Mouse (Mus musculus): ENCODE measurements around the gene Ranbp2.

Gene Ranbp2

DNA sequence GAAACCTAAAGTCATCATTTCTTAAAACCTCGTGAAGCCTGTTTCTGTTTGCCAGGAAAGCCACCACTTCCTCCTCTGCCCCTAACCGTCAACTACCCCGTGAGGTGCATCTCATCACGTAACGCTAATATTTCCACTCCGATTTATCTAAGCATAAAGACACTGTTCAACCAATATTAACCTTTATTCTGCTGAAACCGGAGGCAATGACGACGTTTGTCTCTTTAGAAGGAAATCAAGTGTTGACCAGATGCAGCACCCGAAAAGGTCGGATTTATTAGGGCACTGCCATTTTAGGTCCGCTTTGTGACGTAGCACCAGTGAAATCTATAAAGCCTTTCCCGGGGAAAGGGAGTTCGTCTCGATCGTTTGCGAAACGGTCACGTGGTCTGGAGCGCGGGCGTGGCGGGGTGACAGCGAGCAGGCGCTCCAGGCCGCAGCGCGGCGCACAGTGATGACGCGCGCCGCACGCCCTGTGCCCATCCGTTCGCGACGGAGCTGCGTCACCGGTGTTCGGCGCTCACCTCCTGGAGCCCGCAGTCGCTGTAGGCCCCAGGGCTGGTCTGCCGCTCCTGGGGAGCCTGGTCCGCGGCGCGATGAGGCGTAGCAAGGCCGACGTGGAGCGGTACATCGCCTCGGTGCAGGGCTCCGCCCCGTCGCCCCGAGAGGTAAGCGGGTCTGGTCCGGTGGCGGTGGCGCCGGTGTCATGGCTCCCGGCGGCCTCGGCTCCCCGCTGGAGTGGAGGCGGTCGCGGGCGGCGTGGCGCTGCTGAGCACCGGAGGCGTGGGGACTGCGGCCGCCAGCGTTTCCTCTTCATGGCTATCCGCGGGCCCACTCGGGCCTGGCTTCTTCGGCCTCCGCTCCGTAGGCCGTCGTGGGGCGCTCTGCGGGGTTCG, at the start of gene Ranbp2:
Ranbp2 (plus strand) TSS at position 537 of the 896 bp plus-strand sequence.
- DNase-seq (ENCODE audit: low spot score) = peak; percentile 99

DNA sequence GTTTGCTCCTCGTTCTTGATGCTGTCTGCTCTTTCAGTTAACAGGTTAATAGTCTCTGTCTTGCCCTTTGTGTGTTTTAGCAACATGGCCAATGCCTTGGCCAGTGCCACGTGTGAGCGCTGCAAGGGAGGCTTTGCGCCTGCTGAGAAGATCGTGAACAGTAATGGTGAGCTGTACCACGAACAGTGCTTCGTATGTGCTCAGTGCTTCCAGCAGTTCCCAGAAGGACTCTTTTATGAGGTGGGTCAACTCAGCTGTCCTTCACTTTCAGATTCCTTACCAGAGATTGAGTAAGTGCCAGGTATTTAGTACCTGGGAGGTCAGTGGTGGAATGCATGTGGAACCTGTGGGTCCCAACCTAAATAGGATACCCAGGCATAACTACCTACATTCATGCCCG, 47.8 kb upstream of the Ranbp2 start:
- DNase-seq (ENCODE audit: low spot score) = no peak

GRCm38 (mm10) chr10:58401838-58402237, 44.9 kb upstream of the Ranbp2 start:
- DNase-seq (ENCODE audit: low spot score) = no peak

DNA sequence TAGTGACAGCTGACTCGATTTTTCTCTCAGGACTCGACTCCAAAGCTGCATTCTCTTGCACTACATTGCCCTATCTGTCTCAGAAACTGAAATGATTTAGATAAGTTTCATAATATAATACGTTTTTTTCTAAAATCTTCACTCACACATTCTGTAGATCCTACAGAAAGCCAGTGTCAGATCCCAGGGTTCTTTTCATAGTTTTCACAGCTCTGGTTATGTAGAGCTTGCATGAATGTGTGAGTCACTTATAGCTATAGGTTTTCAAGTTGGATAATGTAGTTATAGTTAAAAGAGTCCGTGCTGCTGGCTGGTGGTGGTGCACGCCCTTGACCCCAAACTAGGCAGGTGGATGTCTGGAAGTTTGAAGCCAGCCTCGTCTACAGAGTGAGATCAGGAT, 42.1 kb upstream of the Ranbp2 start:
- DNase-seq (ENCODE audit: low spot score) = no peak

GRCm38 (mm10) chr10:58405285-58405948, 41.3 kb upstream of the Ranbp2 start:
- DNase-seq (ENCODE audit: low spot score) = no peak

- DNase-seq (ENCODE audit: low spot score) = no peak
These were observed 40.8 kb upstream of the Ranbp2 start for GRCm38 (mm10) chr10:58405949-58406305.

DNA sequence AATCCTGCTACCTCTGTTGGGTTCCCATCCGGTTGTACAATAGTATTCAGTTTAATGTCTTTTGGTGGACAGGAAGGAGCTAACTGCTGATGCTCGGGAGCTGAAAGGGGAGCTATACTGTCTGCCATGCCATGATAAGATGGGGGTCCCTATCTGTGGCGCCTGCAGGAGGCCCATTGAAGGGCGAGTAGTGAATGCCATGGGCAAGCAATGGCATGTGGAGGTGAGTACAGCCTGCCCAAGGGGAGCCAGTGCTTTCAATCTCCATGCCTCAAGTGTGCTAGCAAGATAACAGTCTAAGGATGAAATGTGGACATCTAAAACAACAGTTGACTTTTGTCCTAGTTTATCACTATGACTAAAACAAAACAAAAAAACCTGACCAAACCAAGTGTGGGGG, 34.4 kb upstream of the Ranbp2 start:
- DNase-seq (ENCODE audit: low spot score) = no peak

- no peak for DNase-seq (ENCODE audit: low spot score)
These were observed 33.9 kb upstream of the Ranbp2 start for GRCm38 (mm10) chr10:58412852-58413251.

DNA sequence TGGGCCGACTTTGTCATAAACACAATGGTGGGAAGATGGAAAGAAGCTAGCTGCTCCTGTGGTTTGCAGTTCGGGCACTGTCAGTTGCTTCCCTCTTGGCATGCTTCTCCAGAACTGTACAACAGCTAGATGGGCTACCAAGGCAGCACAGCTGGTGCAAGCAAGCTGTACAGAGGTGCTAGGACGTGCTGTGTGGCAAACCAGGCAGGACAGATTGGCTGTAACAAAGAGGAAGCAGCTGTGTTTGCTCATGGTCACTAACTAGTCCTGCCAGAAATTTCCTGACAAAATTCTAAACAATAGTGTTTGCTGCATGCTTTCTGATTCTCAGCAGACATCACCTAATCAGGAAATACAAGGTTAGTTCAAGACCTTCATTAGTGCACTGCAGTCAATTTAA, 30.0 kb upstream of the Ranbp2 start:
- DNase-seq (ENCODE audit: low spot score) = no peak

- no peak for DNase-seq (ENCODE audit: low spot score)
These were observed 28.3 kb upstream of the Ranbp2 start for GRCm38 (mm10) chr10:58418290-58418971.

GRCm38 (mm10) chr10:58427930-58428329, 18.8 kb upstream of the Ranbp2 start:
- DNase-seq (ENCODE audit: low spot score) = no peak

DNA sequence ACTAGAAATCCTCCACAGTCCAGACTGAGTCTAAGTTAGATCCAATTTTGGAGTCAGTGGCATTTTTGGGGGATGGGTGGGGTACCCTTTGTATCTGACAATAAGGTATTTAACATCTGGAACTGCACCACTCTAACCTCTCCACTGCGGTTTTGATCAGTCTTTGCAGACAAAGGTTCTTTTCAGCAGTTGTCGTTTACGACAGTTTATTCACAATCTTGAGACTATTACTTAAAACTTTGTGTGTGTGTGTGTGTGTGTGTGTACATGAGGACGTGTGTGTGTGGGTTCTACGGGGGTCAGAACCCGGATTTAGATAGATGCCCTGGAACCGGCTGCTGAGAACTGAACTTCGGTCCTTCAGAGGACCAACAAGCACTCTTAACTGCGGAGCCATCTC, 870 bp upstream of the Ranbp2 start:
- DNase-seq (ENCODE audit: low spot score) = no peak

- DNase-seq (ENCODE audit: low spot score) = no peak
These were observed 611 bp downstream of the Ranbp2 start for GRCm38 (mm10) chr10:58447280-58447781.

DNA sequence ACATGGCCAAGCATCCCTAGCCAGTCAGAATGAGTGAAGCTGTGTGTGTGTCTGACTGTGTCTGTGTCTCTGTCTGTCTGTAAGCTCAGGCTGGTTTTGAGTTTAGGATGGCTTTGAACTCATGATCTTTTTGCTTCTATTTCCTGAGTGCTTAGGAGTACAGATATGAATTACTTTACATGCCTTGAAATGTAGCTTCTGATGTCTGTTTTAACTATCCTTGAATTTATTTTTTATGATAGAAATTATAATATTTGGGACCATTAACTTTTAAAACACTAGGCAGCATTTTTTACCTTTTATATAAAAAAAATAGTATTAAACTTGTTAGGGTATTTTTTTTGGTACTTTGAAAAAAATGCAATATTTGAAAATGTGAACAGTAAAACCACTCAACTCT, 4.9 kb downstream of the Ranbp2 start:
- DNase-seq (ENCODE audit: low spot score) = no peak

GRCm38 (mm10) chr10:58452185-58452584, 5.5 kb downstream of the Ranbp2 start:
- DNase-seq (ENCODE audit: low spot score) = no peak

- no peak for DNase-seq (ENCODE audit: low spot score)
These were observed 13.2 kb downstream of the Ranbp2 start for GRCm38 (mm10) chr10:58459896-58460295.

- DNase-seq (ENCODE audit: low spot score) = no peak
These were observed 30.5 kb downstream of the Ranbp2 start for GRCm38 (mm10) chr10:58477086-58477755.

- no peak for DNase-seq (ENCODE audit: low spot score)
These were observed 31.4 kb downstream of the Ranbp2 start for GRCm38 (mm10) chr10:58478071-58478578.

GRCm38 (mm10) chr10:58479954-58480490, 33.3 kb downstream of the Ranbp2 start:
- no peak for DNase-seq (ENCODE audit: low spot score)

DNA sequence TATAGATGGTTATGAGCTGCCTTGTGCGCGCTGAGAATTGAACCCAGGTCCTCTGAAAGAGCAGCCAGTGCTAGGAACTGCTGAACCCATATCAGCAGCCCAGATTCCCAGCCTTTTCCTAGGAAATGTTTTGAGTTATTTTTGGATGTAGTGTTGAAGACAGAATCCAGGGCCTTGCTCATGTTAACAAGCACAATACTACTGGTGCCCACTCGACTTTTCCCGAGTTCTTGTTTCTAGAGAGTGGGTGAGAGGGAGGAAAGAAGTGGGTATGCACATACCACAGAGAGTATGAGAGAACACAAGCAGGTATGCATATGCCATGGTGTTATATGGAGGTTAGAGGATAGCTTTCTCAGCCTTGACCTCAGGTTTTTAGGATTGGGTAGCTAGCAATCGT, 44.3 kb downstream of the Ranbp2 start:
- no peak for DNase-seq (ENCODE audit: low spot score)

DNA sequence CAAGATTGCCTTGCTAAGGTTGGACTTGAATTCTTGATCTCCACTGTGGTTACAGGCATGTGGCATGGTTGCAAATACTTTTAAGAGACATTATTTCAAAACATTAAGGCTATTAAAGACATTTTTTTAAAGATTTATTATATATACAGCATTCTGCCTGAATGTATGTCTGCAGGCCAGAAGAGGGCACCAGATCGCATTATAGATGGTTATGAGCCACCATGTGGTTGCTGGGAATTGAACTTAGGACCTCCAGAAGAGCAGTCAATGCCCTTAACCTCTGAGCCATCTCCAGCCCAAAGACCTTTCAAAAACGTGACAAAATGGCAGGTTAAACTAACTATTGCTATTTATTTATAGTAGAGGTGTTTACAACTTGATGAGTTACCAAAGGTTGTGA, 48.9 kb downstream of the Ranbp2 start:
- DNase-seq (ENCODE audit: low spot score) = no peak

GRCm38 (mm10) chr10:58496732-58497131, 50.0 kb downstream of the Ranbp2 start:
- DNase-seq (ENCODE audit: low spot score) = no peak

All from testis, postnatal 10 days (tissue).